Comparison of ENCODE assay signal across 8 mouse cellular contexts in the genomic region with DNA sequence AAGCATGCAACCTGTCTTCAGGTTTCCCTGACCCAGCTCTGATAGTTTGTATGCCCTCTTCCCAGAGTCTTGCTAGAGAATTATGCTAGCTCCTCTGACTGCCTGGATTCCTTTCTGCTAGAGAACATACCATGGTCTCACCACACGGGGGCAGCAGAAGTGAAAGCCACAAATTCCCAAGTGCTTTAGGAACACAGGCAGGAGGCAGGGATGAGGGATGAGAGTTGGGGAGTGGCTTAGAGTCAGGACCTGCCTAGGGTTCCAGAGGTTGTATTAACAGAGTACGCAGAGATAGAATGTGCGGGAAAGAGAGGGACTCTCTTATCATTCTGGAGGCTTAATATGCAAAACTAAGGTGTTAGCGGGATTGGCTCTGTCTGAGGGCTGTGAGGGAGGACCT.
A peak's percentile ranks its signal among the peaks of the same experiment; 100 is the strongest.
DNase-seq lines count a peak whose midpoint lies in the region; ATAC-seq and TF ChIP-seq lines count a peak whose summit lies in the region.

No protein-coding gene starts in this region.

- H3K27ac ChIP-seq in heart, embryonic 16.5 days (ENCODE audit: low read length) = no peak overlapping the region
- no peak overlapping the region for H3K27ac ChIP-seq in lung, embryonic 15.5 days

- no peaks in the 10 kb centered on the region for H3K4me1 ChIP-seq in E14TG2a.4 (replicated peaks; ENCODE audit: low read depth, low read length)
- H3K4me1 ChIP-seq in heart, embryonic 16.5 days (ENCODE audit: control insufficient read depth, insufficient read depth, low read length) = no peaks in the 10 kb centered on the region
- H3K4me1 ChIP-seq in lung, embryonic 15.5 days = peaks cover 6% of the 10 kb centered on the region; the same call in 1 of the 2 replicates

- H3K9me3 ChIP-seq in E14TG2a.4 (ENCODE audit: low read length) = no peaks in the 10 kb centered on the region
- H3K9me3 ChIP-seq in heart, embryonic 16.5 days (replicated peaks; ENCODE audit: control insufficient read depth, low read length) = no peaks in the 10 kb centered on the region
- H3K9me3 ChIP-seq in lung, embryonic 15.5 days = no peaks in the 10 kb centered on the region

- H3K4me2 ChIP-seq in heart, embryonic 16.5 days (ENCODE audit: low read depth, low read length) = no peak overlapping the region
- H3K4me2 ChIP-seq in lung, embryonic 15.5 days = no peak overlapping the region

- ATAC-seq in heart, embryonic 16.5 days (replicated peaks; ENCODE audit: extremely low read depth, insufficient read depth, low FRiP score) = 0 out of 2 replicates have a peak, but pooled peaks have one; percentile 41
- ATAC-seq in lung, embryonic 15.5 days (ENCODE audit: borderline replicate concordance, extremely low read depth, low FRiP score, low TSS enrichment) = peak; percentile 23; the same call in 1 of the 2 replicates

- H3K4me3 ChIP-seq in E14TG2a.4 (replicated peaks; ENCODE audit: low read length) = no peak overlapping the region
- H3K4me3 ChIP-seq in heart, embryonic 16.5 days (ENCODE audit: low read length) = no peak overlapping the region
- H3K4me3 ChIP-seq in lung, embryonic 15.5 days = no peak overlapping the region

- WGBS in heart, embryonic 16.5 days = 18% methylated on average over 4 of the region's 4 CpGs
- WGBS in large intestine, adult 2 months = 26% methylated on average over 4 of the region's 4 CpGs
- 12% methylated on average over 4 of the region's 4 CpGs for WGBS in lung, embryonic 15.5 days

- H3K27me3 ChIP-seq in E14TG2a.4 (ENCODE audit: insufficient read depth, low read length) = peaks cover 8% of the 10 kb centered on the region; the same call in 1 of the 2 replicates
- H3K27me3 ChIP-seq in heart, embryonic 16.5 days (ENCODE audit: control insufficient read depth, insufficient read depth, low read length) = no peaks in the 10 kb centered on the region
- H3K27me3 ChIP-seq in lung, embryonic 15.5 days = no peaks in the 10 kb centered on the region

- DNase-seq in adrenal gland, adult 8-10 months = peak; percentile 5
- DNase-seq in embryo, embryonic 11 days = peak; percentile 80
- DNase-seq in large intestine, adult 2 months (ENCODE audit: low read depth, low spot score) = peak; percentile 19
- peak; percentile 75 for DNase-seq in retina, postnatal 1 day
- no peak for DNase-seq in spleen, postnatal 4 days (ENCODE audit: low spot score in 2 of 2)

- no peak overlapping the region for H3K9ac ChIP-seq in heart, embryonic 16.5 days (ENCODE audit: low read length)
- no peak overlapping the region for H3K9ac ChIP-seq in lung, embryonic 15.5 days

- TF ChIP-seq CTCF in E14TG2a.4 (conservative IDR thresholded peaks at IDR 0.05; ENCODE audit: low read length) = peak; percentile 72

- H3K36me3 ChIP-seq in E14TG2a.4 (ENCODE audit: insufficient read depth, low read length) = no peaks in the 10 kb centered on the region
- no peaks in the 10 kb centered on the region for H3K36me3 ChIP-seq in heart, embryonic 16.5 days (ENCODE audit: control insufficient read depth, insufficient read depth)
- no peaks in the 10 kb centered on the region for H3K36me3 ChIP-seq in lung, embryonic 15.5 days

Comparison
In these comparisons a context has a peak if more than half of its experiments do, and no peak if none do; other contexts are left out.
1. DNase-seq: peak in adrenal gland, adult 8-10 months (single experiment), embryo, embryonic 11 days (single experiment), large intestine, adult 2 months (single experiment) and retina, postnatal 1 day (single experiment); none in spleen, postnatal 4 days (0 of 2).